9 mouse cellular contexts compared by ENCODE assay signal in the genomic region with DNA sequence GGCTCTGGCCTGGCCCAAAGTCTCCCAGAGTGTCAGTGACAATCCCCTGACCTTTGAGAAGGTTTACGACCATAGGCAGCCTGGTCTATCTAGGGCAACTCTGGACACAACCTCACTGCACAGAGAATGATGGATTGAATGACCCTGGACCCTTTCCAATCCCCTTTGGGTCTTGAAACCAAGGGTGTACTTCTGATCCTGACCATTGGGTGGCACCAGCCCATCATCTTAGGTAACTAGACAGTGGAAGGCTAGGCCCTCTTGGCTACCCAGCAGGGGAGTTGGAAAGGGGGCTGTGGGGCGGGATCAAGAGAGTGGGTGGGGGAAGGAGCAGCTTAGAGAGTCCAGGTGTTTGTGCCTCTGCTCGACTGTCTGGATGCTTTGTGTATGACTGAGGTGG.
DNase-seq lines count a peak whose midpoint lies in the region; ATAC-seq and TF ChIP-seq lines count a peak whose summit lies in the region.
"Had no signal": no experiment of that assay in that cellular context is flagged by ENCODE, and none has a peak within 500 bp of the region (broad histone marks: within the 10 kb centered on the region; RNA-seq: fewer than 3 reads in every experiment).

No protein-coding gene starts in this region.

- H3K4me3 ChIP-seq in hindbrain, embryonic 16.5 days (ENCODE audit: low read length), result no peak overlapping the region
- H3K4me3 ChIP-seq in small intestine, adult 2 months (ENCODE audit: low read depth, low read length), result no peak overlapping the region

- no peak overlapping the region for H3K27ac ChIP-seq in hindbrain, embryonic 16.5 days (ENCODE audit: low read depth, low read length)
- no peak overlapping the region for H3K27ac ChIP-seq in small intestine, adult 2 months (ENCODE audit: insufficient read depth, low read depth, low read length)
- H3K27ac ChIP-seq: macrophage had no signal

- no peak for TF ChIP-seq POLR2A in small intestine, adult 2 months (IDR thresholded peaks at IDR 0.05; ENCODE audit: low read depth, low read length)

- no peaks in the 10 kb centered on the region for H3K9me3 ChIP-seq in hindbrain, embryonic 16.5 days (ENCODE audit: control insufficient read depth, low read length)

- 9% methylated on average over 3 of the region's 3 CpGs for WGBS in hindbrain, embryonic 16.5 days
- WGBS in small intestine, adult 2 months, result 11% methylated on average over 3 of the region's 3 CpGs

- H3K4me2 ChIP-seq in hindbrain, embryonic 16.5 days (ENCODE audit: low read length), result no peak overlapping the region

- no peaks in the 10 kb centered on the region for H3K4me1 ChIP-seq in hindbrain, embryonic 16.5 days (ENCODE audit: control insufficient read depth, insufficient read depth, low read depth, low read length)
- H3K4me1 ChIP-seq in small intestine, adult 2 months (ENCODE audit: control insufficient read depth, insufficient read depth, insufficient read length, low read length), result no peaks in the 10 kb centered on the region

- peaks cover 2% of the 10 kb centered on the region; the same call in 1 of the 2 replicates for H3K27me3 ChIP-seq in hindbrain, embryonic 16.5 days (replicated peaks; ENCODE audit: control insufficient read depth, insufficient read depth, low read length)
- no peaks in the 10 kb centered on the region for H3K27me3 ChIP-seq in small intestine, adult 2 months (ENCODE audit: control insufficient read depth, insufficient read depth, low read length)

- peak; percentile 59; the same call in 1 of the 2 replicates for TF ChIP-seq CTCF in small intestine, adult 2 months (IDR thresholded peaks at IDR 0.05; ENCODE audit: extremely low read depth, insufficient read length, insufficient replicate concordance, low read depth, low read length)

- H3K36me3 ChIP-seq in hindbrain, embryonic 16.5 days (ENCODE audit: control insufficient read depth, insufficient read depth, low read length), result no peaks in the 10 kb centered on the region
- H3K36me3 ChIP-seq in small intestine, adult 2 months (ENCODE audit: control insufficient read depth, insufficient read depth, low read length), result no peaks in the 10 kb centered on the region

- DNase-seq in adrenal gland, adult (ENCODE audit: inconsistent age in 2 of 2, low spot score in 1 of 2), result peak; percentile 50 to 90
- peak; percentile 75 to 89 for DNase-seq in cerebellum, postnatal 14 days
- peak; percentile 68 to 81 for DNase-seq in frontal cortex, postnatal 36 days (ENCODE audit: low spot score in 2 of 2)
- peak; percentile 48 to 68 for DNase-seq in layer of hippocampus, postnatal 36 days

- peak; percentile 76 for ATAC-seq in hindbrain, embryonic 16.5 days
- ATAC-seq in megakaryocyte, adult 5-6 weeks (ENCODE audit: poor library complexity, severe bottlenecking), result peak; percentile 74
- no peak; the same call in 1 of the 2 replicates for ATAC-seq in monocyte, adult 5-6 weeks (replicated peaks; ENCODE audit: insufficient number of reproducible peaks, low FRiP score, low TSS enrichment, poor library complexity, severe bottlenecking)

- no peak overlapping the region for H3K9ac ChIP-seq in hindbrain, embryonic 16.5 days (ENCODE audit: low read depth, low read length)
